Mouse (Mus musculus) cortical plate, adult 2 months (tissue): ENCODE results near the gene Ssbp1. TPM values are rescaled to one million over a fixed set of nuclear protein-coding genes. Genes with fewer than 3 reads are reported as not detected.

Experiments used
- H3K27ac ChIP-seq: fragments of 200-500 bp; 2 replicates; pipeline ENCODE4 v1.5.1; 2012; ENCODE audit warnings: low read length, control low read depth, inconsistent platforms; ENCODE audit not compliant: insufficient read depth
- H3K4me1 ChIP-seq: fragments of 200-500 bp; 2 replicates; pipeline ENCODE4 v1.6.1; 2011; ENCODE audit warnings: low read length; ENCODE audit not compliant: control insufficient read depth, insufficient read depth
- H3K4me3 ChIP-seq: fragments of 200-500 bp; 2 replicates; pipeline ENCODE4 v1.5.1; 2011; ENCODE audit warnings: mild to moderate bottlenecking, low read length, control low read depth; ENCODE audit not compliant: insufficient read depth
- CTCF ChIP-seq: fragments of 200-500 bp; IDR thresholded peaks from 2 replicates; pipeline ENCODE4 v1.5.1; 2011; ENCODE audit warnings: mild to moderate bottlenecking, control low read depth, low read length; ENCODE audit not compliant: insufficient read depth; ENCODE audit errors: extremely low read depth
- POLR2A ChIP-seq: fragments of 200-500 bp; IDR thresholded peaks from 2 replicates; pipeline ENCODE4 v1.6.1; 2011; ENCODE audit warnings: mild to moderate bottlenecking, low read length, control low read depth; ENCODE audit not compliant: insufficient read depth; ENCODE audit errors: extremely low read depth
- polyA plus RNA-seq: library from polyadenylated mRNA; depleted of rRNA; stranded (reverse); fragments of >200 nt; gene quantifications from 2 replicates; pipeline ENCODE4 v1.2.3, GENCODE M21; 2012; rRNA removed

Ssbp1 gene
- polyA plus RNA-seq = 40.4 and 41.9 TPM in 2 replicates

DNA sequence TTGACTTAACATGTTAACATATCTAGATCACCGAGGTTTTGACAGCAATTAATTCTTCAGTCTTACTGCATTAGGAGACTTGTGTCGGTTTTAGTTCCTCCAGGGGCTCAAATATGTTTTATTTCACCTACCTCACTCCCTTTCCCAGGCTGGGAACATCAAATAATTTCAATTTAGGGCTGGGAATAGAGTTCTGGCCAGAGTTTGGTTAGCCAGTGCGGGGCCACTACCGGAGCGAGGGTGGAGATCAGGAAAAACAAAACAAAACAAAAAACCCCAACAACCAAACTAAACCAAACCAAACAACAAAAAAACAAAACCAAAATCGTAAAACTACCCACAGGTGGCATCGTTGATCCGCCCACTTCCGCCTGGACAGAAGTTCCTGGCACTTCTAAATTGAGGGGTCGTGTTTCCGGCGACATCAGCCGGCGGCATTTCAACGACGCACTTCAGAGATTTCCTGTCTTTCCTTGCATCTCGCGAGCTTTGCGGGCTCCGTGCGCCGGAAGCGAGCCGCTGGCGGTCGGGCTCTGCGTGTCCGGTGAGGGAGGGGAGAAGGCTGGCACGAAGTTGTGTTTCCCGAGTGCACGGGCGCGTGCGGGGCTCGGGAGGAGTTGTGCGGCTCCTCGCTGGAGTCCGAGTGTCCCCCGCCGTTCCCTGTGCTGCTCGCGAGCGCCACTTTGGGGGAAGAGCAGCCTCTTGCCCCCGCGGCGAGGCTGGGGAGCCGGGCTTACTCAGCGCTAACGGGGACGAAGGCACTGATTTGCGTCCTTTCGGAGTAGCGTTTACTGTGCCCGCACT, at the start of gene Ssbp1:
Ssbp1 (plus strand) TSS at position 437 of the 804 bp plus-strand sequence.
- peak; percentile 82 for TF ChIP-seq POLR2A
- no peak for TF ChIP-seq CTCF
- H3K27ac ChIP-seq = peak within 1 kb of the TSS; percentile 57; the same call in 1 of the 2 replicates

DNA sequence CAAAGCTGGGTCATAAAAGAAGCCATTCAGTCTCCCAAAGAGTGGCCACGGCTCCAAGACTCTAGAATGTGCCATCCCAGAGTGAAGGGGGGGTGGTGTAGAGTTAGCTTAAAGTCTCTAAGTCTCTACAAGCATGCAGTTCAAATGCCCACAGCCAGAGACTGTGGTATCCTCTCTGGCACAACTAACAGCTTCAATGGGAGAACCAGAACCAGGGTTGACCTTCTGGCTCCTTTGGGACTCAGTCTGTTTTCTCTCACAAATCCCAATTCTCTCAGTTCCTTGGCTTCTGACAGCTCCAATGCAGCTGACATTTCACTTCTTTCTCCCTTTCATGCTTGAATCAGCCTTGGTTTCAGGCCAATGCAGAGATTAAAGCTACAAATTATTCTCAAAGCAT, 48.1 kb upstream of the Ssbp1 start:
- H3K27ac ChIP-seq = no peak overlapping the region
- TF ChIP-seq POLR2A (no peak), CTCF (no peak)
- H3K4me3 ChIP-seq = no peak overlapping the region
- peaks cover 5% of the 10 kb centered on the region; the same call in 1 of the 2 replicates for H3K4me1 ChIP-seq

More for the DNA sequence above, at the start of gene Ssbp1:
- Histone ChIP-seq H3K4me3 (peak within 1 kb of the TSS; percentile 69), H3K4me1 (no peaks in the 10 kb centered on the region)

DNA sequence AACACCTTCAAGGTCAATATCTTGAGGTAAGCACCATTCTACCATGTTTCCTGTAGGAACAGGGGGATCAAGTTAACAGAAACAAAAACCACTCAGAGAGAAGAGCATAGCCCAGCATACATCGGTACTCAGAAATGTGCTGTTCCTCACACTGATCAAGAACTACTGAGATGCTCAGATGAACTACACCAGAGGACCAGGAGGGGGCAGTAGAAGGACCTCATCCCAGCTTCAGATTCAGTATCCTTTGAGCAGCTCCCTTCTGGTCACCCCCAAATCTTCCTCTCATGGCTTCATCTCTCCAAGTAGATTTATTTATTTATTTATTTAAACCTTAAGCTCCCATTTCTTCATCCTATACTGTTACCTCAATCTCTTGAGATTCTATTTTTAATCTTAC, 47.4 kb upstream of the Ssbp1 start:
- no peak overlapping the region for H3K27ac ChIP-seq
- no peak for TF ChIP-seq POLR2A
- peak; percentile 54 for TF ChIP-seq CTCF
- H3K4me1 ChIP-seq = peaks cover 8% of the 10 kb centered on the region
- H3K4me3 ChIP-seq = no peak overlapping the region

DNA sequence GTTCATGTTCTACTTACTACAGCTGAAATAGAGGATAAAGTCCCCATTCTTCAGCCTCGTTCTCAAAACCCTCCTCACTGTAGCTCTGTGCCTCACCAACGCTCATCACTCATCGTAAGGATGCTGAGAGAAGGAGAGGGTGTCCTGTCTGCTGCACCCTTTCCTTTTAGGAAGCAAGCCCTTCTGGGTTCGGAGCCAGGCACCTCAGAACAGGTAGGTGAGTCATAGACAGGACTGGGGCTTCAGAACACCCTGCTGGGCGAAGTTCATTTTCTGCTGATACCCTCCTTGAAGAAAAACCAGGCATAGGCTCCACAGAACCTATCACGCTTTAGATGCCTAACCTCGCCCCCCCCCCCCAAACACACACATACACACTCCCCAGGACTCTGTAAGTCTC, 43.7 kb upstream of the Ssbp1 start:
- Histone ChIP-seq H3K4me3 (no peak overlapping the region), H3K27ac (no peak overlapping the region), H3K4me1 (peaks cover 15% of the 10 kb centered on the region)
- TF ChIP-seq POLR2A (no peak), CTCF (no peak)

DNA sequence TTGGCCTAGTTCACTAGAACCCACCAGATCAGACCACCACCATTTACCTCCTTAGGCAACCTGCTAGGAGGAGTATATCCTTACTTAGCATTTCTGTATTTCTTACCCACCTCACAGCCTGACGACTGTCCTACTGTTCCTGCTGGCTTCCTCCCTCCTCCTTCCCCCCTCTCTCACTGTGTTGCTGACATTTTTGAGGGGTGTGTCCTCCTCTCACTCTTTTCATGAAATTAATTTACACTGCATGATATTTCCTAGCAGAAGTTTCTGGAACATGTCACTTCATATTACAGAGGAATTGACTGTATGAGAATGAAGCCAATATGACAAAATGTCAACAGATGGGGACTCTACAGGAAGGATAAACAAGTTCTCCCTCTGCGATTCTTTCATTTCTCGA, 42.5 kb upstream of the Ssbp1 start:
- no peak overlapping the region for H3K27ac ChIP-seq
- H3K4me3 ChIP-seq = no peak overlapping the region
- H3K4me1 ChIP-seq = peaks cover 16% of the 10 kb centered on the region
- no peak for TF ChIP-seq POLR2A
- TF ChIP-seq CTCF = no peak

DNA sequence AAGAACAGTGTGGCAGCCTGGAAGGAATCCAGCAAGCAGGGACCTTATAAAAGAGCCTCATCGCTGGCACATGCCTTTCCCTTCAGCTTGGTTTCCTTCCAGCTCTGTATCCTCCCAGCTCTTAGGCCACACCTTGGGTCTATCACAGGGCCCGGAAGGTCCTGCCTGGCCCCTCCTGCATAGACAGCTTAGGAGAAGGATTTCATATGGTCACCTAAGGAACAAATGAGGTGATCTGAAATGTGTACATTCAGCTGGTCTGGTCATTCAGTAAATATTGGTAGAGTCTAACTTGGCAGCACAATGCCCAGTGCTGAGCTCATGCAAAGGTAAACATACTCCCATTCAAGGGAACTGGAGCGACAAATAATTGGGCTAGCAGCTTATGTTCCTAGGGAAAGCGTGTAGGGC, 41.6 kb upstream of the Ssbp1 start:
- Histone ChIP-seq H3K4me3 (no peak overlapping the region), H3K27ac (no peak overlapping the region), H3K4me1 (peaks cover 17% of the 10 kb centered on the region)
- TF ChIP-seq CTCF (no peak), POLR2A (no peak)

DNA sequence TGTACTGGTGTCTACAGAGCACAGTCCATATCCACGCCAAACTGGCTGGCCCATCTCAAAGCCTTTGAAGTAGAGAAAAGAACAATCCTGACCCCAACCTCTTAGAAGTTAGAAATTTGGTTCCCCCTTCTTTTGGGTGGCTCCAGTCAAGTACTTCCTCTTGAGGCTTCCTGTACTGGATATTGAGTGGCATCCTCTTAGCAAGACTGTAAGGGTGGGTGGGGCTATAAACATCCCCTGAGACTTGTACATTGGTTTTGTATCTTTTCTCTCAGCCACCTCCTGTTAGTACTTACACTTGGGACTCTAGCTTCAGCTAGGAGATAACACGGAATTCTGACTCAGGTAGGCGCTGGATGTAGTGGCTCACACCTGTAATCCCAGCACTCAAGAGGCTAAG, 40.9 kb upstream of the Ssbp1 start:
- Histone ChIP-seq H3K27ac (no peak overlapping the region), H3K4me3 (no peak overlapping the region), H3K4me1 (peaks cover 17% of the 10 kb centered on the region)
- no peak for TF ChIP-seq CTCF
- TF ChIP-seq POLR2A = no peak

DNA sequence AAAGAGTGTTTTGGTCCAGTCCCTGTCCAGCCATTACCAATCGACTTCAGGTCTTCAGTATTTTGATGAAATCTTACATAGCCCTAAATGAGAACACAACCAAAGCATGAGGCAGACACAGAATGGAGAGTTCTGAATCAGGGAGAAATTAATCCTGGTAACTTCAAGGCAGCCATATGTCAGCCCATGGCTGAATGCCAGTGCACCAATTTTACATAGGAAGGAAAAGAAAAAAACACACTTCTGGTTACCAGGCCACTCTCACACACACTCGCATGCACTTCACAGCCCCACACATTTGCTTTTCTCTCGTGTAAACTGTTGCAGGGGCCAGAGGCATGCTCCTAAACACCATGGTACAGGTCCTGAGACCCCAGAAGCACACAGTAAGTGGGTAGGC, 40.3 kb upstream of the Ssbp1 start:
- no peak overlapping the region for H3K27ac ChIP-seq
- H3K4me3 ChIP-seq = no peak overlapping the region
- H3K4me1 ChIP-seq = peaks cover 17% of the 10 kb centered on the region
- TF ChIP-seq CTCF (no peak), POLR2A (no peak)

DNA sequence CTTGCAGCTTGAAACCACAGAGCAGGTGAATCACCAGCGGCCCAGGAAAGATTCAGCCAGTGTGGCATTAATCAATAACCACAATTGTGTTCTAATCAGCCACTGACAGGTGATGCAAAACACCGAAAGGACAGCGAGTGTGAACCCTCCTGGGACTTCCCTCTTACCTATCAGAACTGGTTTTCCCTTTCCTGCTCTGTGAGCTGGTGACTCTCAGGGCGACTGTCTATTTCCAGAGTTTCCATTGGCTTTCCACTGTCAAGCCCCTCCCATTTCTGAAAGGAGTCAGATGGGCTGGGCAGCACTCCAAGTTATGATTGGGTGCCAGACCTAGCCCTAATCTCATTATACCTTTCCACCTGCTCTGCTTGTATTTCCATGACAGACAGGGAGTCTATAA, 39.8 kb upstream of the Ssbp1 start:
- H3K4me1 ChIP-seq = peaks cover 17% of the 10 kb centered on the region
- TF ChIP-seq CTCF (no peak), POLR2A (no peak)
- no peak overlapping the region for H3K27ac ChIP-seq
- H3K4me3 ChIP-seq = no peak overlapping the region

DNA sequence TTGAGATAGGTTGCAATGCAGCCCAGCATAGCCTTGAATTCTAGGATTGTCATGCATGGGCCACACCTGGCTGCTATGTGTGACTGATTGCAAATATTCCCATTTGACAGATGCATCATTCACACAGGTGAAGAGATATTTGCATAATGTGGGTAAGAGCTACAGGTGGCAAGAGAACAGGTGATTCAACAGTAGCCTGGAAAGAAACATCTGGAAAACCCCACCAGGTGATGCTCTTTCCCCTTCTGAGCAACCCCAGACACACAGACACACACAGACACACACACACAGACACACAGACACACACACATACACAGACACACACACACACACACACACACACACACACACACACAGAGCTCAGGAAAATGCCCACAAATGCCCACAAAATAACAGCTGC, 39.3 kb upstream of the Ssbp1 start:
- TF ChIP-seq CTCF (no peak), POLR2A (no peak)
- Histone ChIP-seq H3K4me1 (peaks cover 17% of the 10 kb centered on the region), H3K4me3 (no peak overlapping the region), H3K27ac (peak overlapping the region; percentile 66; the same call in 1 of the 2 replicates)
